Mouse (Mus musculus) myocyte (in vitro differentiated cells): ENCODE measurements around the gene Primpol.

ENCODE experiments used
- MYOD1 ChIP-seq, 3 experiments: IDR thresholded peaks; one replicate each; pipeline ENCODE4 v1.6.1; 2011; ENCODE audit warnings: control low read depth in 2 of 3, low read depth in 2 of 3, mild to moderate bottlenecking in 2 of 3, moderate library complexity in 1 of 3; ENCODE audit not compliant: insufficient read length in 2 of 3, control insufficient read depth in 1 of 3
- POLR2A ChIP-seq: IDR thresholded peaks from one replicate; pipeline ENCODE4 v1.6.1; 2011; ENCODE audit warnings: low read depth, mild to moderate bottlenecking, control low read depth, moderate library complexity; ENCODE audit not compliant: insufficient read length
- POLR2AphosphoS2 ChIP-seq: IDR thresholded peaks from one replicate; pipeline ENCODE4 v1.6.1; 2011; ENCODE audit warnings: low read depth, control low read depth; ENCODE audit not compliant: insufficient read length
- TCF3 ChIP-seq: IDR thresholded peaks from one replicate; pipeline ENCODE4 v1.6.1; 2011; ENCODE audit warnings: low read depth, control low read depth; ENCODE audit not compliant: insufficient read length
- USF1 ChIP-seq: IDR thresholded peaks from one replicate; pipeline ENCODE4 v1.6.1; 2011; ENCODE audit warnings: low read depth, mild to moderate bottlenecking, control low read depth, moderate library complexity

DNA sequence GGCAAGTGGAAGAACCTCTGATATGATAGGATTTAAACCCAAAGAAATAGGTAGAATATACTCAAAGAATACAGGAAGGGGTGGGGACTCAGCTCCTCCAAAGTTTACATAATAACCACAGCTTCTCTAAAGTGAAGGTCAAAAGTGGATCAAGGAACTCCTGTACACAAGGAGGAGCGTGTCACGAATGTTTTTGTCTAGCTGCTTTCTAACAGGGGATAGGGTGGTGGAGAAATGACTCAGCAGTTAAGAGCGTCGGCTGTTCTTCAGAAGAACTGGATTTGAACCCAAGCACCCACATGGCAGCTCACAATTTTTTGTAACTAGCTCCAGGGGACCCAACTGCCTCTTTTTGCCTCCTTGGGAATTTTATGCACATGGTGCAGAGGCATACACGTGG, 22.8 kb upstream of the Primpol start:
- TF ChIP-seq POLR2AphosphoS2 (no peak), USF1 (no peak), POLR2A (no peak), TCF3 (no peak), MYOD1 (IDR thresholded peaks at IDR 0.05; ENCODE audit: control insufficient read depth in 1 of 3, insufficient read length in 2 of 3, low read depth in 2 of 3) (no peak)
